Mouse (Mus musculus) frontal cortex, adult (tissue): ENCODE measurements around the gene Prtn3.
A peak's percentile ranks its signal among the peaks of the same experiment; 100 is the strongest.

Experiments
- ATAC-seq: cut with Nextera tagmentation; 2 replicates; pipeline ENCODE4 v1.9.2; 2017; ENCODE audit warnings: mild to moderate bottlenecking, moderate library complexity, mixed read lengths; ENCODE audit not compliant: low TSS enrichment

Gene Prtn3

GRCm38 (mm10) chr10:79874290-79874862 is at the start of gene Prtn3, which contains the start of gene Plppr3:
TSS of gene Prtn3 (plus strand) at chr10:79874476.
TSS of gene Plppr3 (minus strand) at chr10:79874634.
- peak; percentile 14; the same call in 1 of the 2 replicates for ATAC-seq

GRCm38 (mm10) chr10:79831583-79831982 is 42.7 kb upstream of the Prtn3 start:
- ATAC-seq: no peak

GRCm38 (mm10) chr10:79832026-79832785 is 42.1 kb upstream of the Prtn3 start:
- no peak for ATAC-seq

DNA sequence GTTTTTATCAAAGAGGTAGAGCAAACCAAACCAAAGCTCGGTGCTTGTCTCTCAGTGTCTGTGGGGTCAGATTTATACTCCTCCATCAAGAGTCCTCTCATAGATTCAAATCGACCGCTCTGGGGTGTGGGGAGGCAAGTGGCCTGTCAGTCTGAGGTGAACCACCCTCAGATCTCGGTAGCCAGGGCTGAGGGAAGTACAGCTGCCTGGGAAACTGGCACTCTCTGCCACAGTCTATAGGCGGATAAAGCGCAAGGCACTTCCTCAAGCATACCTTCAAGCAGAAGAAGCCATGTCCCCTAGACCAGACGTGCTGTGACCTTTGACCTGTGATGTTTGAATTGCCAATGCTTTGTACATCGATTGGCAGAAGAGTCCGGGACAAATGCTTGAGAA is 41.5 kb upstream of the Prtn3 start:
- ATAC-seq: no peak

GRCm38 (mm10) chr10:79834769-79835398 is 39.4 kb upstream of the Prtn3 start:
- peak; percentile 86 for ATAC-seq

- ATAC-seq: no peak
Observed at GRCm38 (mm10) chr10:79836918-79837317, 37.4 kb upstream of the Prtn3 start.

DNA sequence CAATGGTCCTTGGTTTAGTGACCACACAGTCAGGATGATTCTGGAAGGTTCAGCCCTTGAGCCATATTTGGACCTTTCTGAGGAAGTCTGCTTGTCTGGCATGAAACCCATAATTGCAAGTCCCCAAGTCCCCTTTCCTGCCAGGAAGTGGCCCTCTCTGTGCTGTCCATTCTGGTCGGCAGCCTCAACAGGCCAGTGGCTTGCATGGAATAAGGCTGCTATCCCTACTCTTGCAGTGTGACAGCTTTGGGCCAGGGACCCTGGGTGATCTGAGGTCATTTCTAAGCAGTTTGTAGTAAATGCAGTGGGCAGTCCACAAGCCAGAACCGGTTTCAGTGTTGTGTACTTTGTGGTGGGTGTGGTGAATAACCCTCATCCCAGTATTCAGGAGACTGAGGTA is 36.1 kb upstream of the Prtn3 start:
- ATAC-seq: no peak

- no peak; the same call in 1 of the 2 replicates for ATAC-seq
Observed at GRCm38 (mm10) chr10:79840091-79840490, 34.2 kb upstream of the Prtn3 start.

DNA sequence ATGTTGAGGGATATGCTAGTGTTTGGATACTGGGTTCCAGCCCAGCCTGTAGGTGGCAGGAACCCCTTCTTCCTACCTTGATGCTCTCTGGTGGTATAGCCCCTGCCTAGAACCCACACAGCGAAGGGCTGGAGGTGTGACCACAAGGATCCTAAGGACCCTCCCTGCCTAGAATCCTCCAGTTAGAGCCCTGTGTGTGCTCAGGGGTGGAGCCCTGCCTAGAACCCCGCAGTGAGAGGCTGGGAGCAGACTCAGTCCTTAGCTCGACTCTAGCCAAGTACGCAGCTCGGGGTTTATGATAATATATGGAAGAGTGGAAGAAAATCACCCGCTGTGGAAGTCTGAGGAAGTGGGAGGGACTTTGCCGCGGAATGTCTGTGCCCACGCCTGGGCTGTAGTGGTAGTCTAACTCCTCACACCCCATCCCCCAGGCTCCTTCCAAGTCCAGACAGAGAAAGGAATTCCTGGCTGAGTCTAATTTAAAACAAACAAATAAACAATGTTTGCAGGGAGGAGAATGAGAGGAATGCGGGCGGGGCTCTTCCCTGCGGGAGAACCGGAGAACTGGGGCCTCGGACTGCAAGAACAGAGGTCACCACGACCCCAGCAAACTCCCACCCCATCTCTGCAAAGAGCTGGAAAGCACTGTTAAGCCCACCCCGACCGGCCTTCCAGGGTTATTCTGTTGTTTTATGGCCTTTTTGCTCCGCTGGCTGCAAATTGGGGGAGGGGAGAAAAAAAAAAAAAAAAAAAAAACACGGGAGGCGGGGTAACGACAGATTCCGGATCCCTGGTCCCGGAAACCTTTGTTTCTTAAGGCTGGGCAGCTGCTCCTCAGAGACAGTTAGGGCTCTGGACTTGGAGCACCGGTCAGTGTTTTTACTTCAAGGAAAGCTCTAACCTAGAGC is 33.4 kb upstream of the Prtn3 start:
- peak; percentile 98 for ATAC-seq

GRCm38 (mm10) chr10:79842322-79842721 is 32.0 kb upstream of the Prtn3 start:
- no peak for ATAC-seq

GRCm38 (mm10) chr10:79843476-79843875 is 30.8 kb upstream of the Prtn3 start:
- no peak for ATAC-seq

GRCm38 (mm10) chr10:79846553-79846952 is 27.7 kb upstream of the Prtn3 start:
- no peak for ATAC-seq

DNA sequence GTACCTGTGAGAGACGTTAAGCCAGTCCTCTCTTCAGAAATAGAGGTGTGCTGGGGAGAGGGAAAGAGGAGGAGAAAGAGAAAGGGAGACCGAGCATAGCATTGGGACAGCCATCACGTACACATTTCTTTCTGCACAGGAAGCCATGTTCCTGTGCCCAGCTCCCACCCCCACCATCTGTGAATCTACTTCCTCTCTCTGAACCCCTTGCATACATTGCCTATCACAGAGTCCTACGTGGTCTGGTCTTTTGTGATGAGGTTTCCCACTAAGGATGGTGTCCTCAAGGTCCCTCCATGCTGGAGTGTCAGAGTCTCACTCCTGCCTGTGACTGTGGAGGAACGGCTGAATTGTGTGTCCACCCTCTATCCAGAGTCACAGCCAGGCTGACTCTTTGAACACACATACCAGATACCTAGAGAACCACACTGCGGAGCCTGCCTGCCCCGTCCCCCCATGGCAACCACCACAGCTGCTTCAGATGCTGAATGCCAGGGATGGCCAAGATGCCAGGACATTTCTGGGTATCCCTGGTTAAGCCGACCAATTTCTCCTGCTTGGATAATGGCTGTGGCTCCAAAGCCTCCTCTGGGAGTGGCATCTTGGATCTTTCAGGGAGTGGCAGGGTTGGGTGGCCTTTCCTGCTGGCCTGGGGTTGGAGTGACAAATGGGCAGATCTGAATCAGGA is 24.2 kb upstream of the Prtn3 start:
- ATAC-seq: no peak

GRCm38 (mm10) chr10:79851653-79852052 is 22.6 kb upstream of the Prtn3 start:
- no peak for ATAC-seq

DNA sequence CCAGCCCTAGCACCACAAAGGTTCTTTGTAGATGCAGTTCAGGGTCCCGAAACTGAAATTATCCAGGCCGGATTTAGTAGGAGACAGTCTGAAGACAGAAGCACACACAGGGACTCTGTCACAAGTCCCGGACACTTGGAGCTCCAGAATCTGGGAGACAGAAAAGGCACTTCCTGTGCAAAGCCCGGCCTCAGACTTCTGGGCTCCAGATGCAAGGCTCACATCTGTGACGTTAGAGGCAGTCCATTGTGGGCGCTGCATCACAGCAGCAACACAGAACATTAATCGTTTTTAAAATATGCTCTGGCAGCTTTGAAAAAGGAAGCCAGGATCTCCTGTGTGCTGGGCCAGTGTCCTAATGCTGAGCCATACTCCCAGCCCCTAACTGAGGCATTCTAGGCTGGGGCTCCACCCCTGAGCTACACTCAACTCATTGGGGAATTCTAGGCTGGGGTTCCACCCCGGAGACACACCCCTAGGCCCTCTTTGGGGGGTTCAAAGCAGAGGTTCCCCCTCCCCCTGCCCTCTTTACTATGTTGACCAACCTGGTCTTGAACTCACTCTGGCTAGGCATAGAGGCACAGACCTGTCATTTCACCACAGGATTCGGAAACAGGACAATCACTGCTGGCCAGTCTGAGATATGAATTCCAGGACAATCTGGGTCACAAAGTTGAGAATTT is 22.0 kb upstream of the Prtn3 start:
- no peak for ATAC-seq

- ATAC-seq: no peak
Observed at GRCm38 (mm10) chr10:79852827-79853226, 21.4 kb upstream of the Prtn3 start.

- ATAC-seq: 0 out of 2 replicates have a peak, but pooled peaks have one; percentile 2
Observed at GRCm38 (mm10) chr10:79853392-79853791, 20.9 kb upstream of the Prtn3 start.

DNA sequence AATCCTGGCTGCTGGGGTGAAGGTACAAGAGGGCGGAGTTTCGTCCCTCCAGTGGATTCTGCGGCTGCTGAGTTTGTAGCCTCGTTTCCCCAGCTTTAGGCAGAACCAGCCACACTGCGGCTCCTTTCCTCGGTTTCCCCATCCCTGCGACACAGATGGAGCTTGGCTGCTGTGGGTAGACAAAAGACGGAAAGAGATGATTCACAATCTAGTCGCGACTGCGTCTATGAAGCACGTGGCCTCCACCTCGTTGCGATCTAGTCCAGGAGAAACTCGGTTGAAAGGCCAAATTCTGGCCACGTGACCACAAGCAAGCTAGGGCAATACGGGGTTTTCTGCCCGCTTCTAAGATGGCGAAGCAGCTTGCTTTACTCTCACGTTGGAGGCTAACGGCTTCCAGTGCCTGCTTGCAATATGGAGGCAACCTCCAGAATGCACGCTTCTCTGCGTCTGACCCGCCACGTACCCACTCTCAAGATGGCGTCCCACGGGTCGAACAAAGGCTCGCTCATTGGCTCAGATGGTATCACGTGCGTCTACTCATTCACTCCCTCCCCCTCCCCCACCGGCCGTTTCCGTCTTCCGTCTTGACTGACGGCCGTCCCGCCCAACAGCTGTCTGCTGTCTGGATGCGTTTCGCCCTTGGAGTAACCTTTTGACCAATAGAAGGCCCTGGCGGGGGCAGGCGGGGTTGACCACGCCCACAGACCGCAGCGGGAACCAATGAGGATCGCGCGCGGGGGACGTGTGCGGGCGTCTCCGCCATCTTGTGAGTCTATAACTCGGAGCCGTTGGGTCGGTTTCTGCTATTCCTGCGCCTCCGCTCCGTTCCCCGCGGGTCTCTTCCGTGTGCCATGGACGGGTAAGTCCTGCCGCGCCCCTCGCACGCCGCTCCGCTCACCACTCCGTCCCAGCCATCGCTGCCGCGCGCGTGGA is 20.1 kb upstream of the Prtn3 start, which contains the start of gene Ptbp1:
Gene Ptbp1 (plus strand): TSS at position 568 of the 936 bp plus-strand sequence.
- peak; percentile 86 for ATAC-seq

- ATAC-seq: peak; percentile 2; the same call in 1 of the 2 replicates
Observed at GRCm38 (mm10) chr10:79854801-79855541, 19.3 kb upstream of the Prtn3 start.
